Mouse (Mus musculus) limb, embryonic 11.5 days (tissue): ENCODE measurements around the gene Slc30a1. TPM values are rescaled to one million over a fixed set of nuclear protein-coding genes. Genes with fewer than 3 reads are reported as not detected.

Experiments
- ATAC-seq: fragments of 200-750 bp; cut with Nextera tagmentation; 2 replicates; pipeline ENCODE4 v1.8.0; 2017; ENCODE audit warnings: low read depth; ENCODE audit not compliant: insufficient number of reproducible peaks, low FRiP score, low TSS enrichment
- DNase-seq: peaks from one replicate; pipeline ENCODE4 v3.0.0-alpha.2; 2015; ENCODE audit warnings: low spot score
- H3K27ac ChIP-seq: fragments of 300-500 bp; sonication (generic); replicated peaks from 2 replicates; pipeline ENCODE4 v1.5.1; 2014; ENCODE audit warnings: low read depth, mild to moderate bottlenecking, low read length
- H3K27me3 ChIP-seq: fragments of 300-500 bp; sonication (generic); 2 replicates; pipeline ENCODE4 v1.6.1; 2014; ENCODE audit warnings: mild to moderate bottlenecking, low read length, mixed read lengths; ENCODE audit not compliant: control insufficient read depth, insufficient read depth
- H3K36me3 ChIP-seq: fragments of 300-500 bp; sonication (generic); 2 replicates; pipeline ENCODE4 v1.6.1; 2014; ENCODE audit warnings: mild to moderate bottlenecking, low read length, moderate library complexity, mixed read lengths; ENCODE audit not compliant: control insufficient read depth, insufficient read depth
- H3K4me1 ChIP-seq: fragments of 300-500 bp; sonication (generic); 2 replicates; pipeline ENCODE4 v1.6.1; 2014; ENCODE audit warnings: low read length, mixed read lengths; ENCODE audit not compliant: control insufficient read depth, insufficient read depth
- H3K4me2 ChIP-seq: fragments of 300-500 bp; sonication (generic); 2 replicates; pipeline ENCODE4 v1.6.1; 2014; ENCODE audit warnings: low read depth, mild to moderate bottlenecking, moderate library complexity; ENCODE audit not compliant: severe bottlenecking
- H3K4me3 ChIP-seq: fragments of 300-500 bp; sonication (generic); 2 replicates; pipeline ENCODE4 v1.5.1; 2014; ENCODE audit warnings: low read depth, low read length
- H3K9ac ChIP-seq: fragments of 300-500 bp; sonication (generic); 2 replicates; pipeline ENCODE4 v1.6.1; 2014; ENCODE audit warnings: mild to moderate bottlenecking, low read length
- H3K9me3 ChIP-seq: fragments of 300-500 bp; sonication (generic); 2 replicates; pipeline ENCODE4 v1.6.1; 2016; ENCODE audit warnings: low read length; ENCODE audit not compliant: control insufficient read depth
- WGBS: fragments of 180-500 bp; shearing (Covaris S2); extraction: QIAGEN DNeasy Blood & Tissue Kit; methylation state at CpG from one replicate; pipeline ENCODE4 v1.1.7; 2014; 5-methylcytosine and 5-hydroxymethylcytosine counted together
- polyA plus RNA-seq: library from polyadenylated mRNA; unstranded; fragments of >200 nt; fragmentation: Nextera tagmentation; extraction: Ambion mirVana; gene quantifications from 2 replicates; pipeline ENCODE4 v1.2.1, GENCODE M21; 2014

The Slc30a1 gene
- polyA plus RNA-seq, 1 experiment from 2014 or later = 1.3 TPM

- no peak overlapping the region for H3K27ac ChIP-seq
- DNase-seq (no peak), ATAC-seq (no peak)
- H3K9me3 ChIP-seq = no peaks in the 10 kb centered on the region
- no peak overlapping the region for H3K4me2 ChIP-seq
- H3K4me1 ChIP-seq = no peaks in the 10 kb centered on the region
- 73% methylated on average over 6 of the region's 6 CpGs for WGBS
- H3K27me3 ChIP-seq = no peaks in the 10 kb centered on the region; the same call in 1 of the 2 replicates
- no peak overlapping the region for H3K9ac ChIP-seq
- no peaks in the 10 kb centered on the region for H3K36me3 ChIP-seq
- no peak overlapping the region for H3K4me3 ChIP-seq
Observed at GRCm38 (mm10) chr1:191872076-191872710, 34.4 kb upstream of the Slc30a1 start.

- H3K9ac ChIP-seq = no peak overlapping the region
- H3K27me3 ChIP-seq = no peaks in the 10 kb centered on the region; the same call in 1 of the 2 replicates
- no peaks in the 10 kb centered on the region for H3K36me3 ChIP-seq
- no peaks in the 10 kb centered on the region for H3K9me3 ChIP-seq
- ATAC-seq (no peak), DNase-seq (no peak)
- no peaks in the 10 kb centered on the region for H3K4me1 ChIP-seq
- 88% methylated on average over 7 of the region's 7 CpGs for WGBS
- H3K27ac ChIP-seq = no peak overlapping the region
- no peak overlapping the region for H3K4me3 ChIP-seq
- H3K4me2 ChIP-seq = no peak overlapping the region
Observed at GRCm38 (mm10) chr1:191875006-191875405, 31.6 kb upstream of the Slc30a1 start.

GRCm38 (mm10) chr1:191875683-191876305 is 30.8 kb upstream of the Slc30a1 start:
- Histone ChIP-seq H3K4me3 (no peak overlapping the region), H3K4me2 (no peak overlapping the region), H3K4me1 (no peaks in the 10 kb centered on the region), H3K9ac (no peak overlapping the region), H3K27me3 (no peaks in the 10 kb centered on the region; the same call in 1 of the 2 replicates), H3K27ac (no peak overlapping the region), H3K36me3 (no peaks in the 10 kb centered on the region), H3K9me3 (no peaks in the 10 kb centered on the region)
- WGBS = 76% methylated on average over 9 of the region's 9 CpGs
- DNase-seq (no peak), ATAC-seq (no peak)

- Histone ChIP-seq H3K9me3 (no peaks in the 10 kb centered on the region), H3K9ac (no peak overlapping the region), H3K36me3 (no peaks in the 10 kb centered on the region), H3K27ac (no peak overlapping the region), H3K27me3 (no peaks in the 10 kb centered on the region; the same call in 1 of the 2 replicates), H3K4me2 (no peak overlapping the region), H3K4me3 (no peak overlapping the region), H3K4me1 (no peaks in the 10 kb centered on the region)
- DNase-seq (no peak), ATAC-seq (no peak)
- 42% methylated on average over 10 of the region's 10 CpGs for WGBS
Observed at GRCm38 (mm10) chr1:191877681-191878080, 28.9 kb upstream of the Slc30a1 start.

GRCm38 (mm10) chr1:191878518-191878921 is 28.0 kb upstream of the Slc30a1 start:
- Histone ChIP-seq H3K27ac (no peak overlapping the region), H3K4me1 (no peaks in the 10 kb centered on the region), H3K4me3 (no peak overlapping the region), H3K27me3 (no peaks in the 10 kb centered on the region; the same call in 1 of the 2 replicates), H3K9ac (no peak overlapping the region; the same call in 1 of the 2 replicates), H3K4me2 (no peak overlapping the region), H3K36me3 (no peaks in the 10 kb centered on the region), H3K9me3 (no peaks in the 10 kb centered on the region)
- DNase-seq (no peak), ATAC-seq (no peak)
- WGBS = 93% methylated on average over 4 of the region's 4 CpGs

- Histone ChIP-seq H3K4me1 (no peaks in the 10 kb centered on the region), H3K9ac (no peak overlapping the region), H3K4me3 (no peak overlapping the region), H3K27ac (no peak overlapping the region), H3K9me3 (no peaks in the 10 kb centered on the region), H3K36me3 (no peaks in the 10 kb centered on the region), H3K27me3 (no peaks in the 10 kb centered on the region; the same call in 1 of the 2 replicates), H3K4me2 (no peak overlapping the region)
- no peak for DNase-seq
- no peak for ATAC-seq
- 89% methylated on average over 3 of the region's 3 CpGs for WGBS
Observed at GRCm38 (mm10) chr1:191880247-191880646, 26.3 kb upstream of the Slc30a1 start.

- DNase-seq = no peak
- Histone ChIP-seq H3K4me3 (no peak overlapping the region), H3K27ac (no peak overlapping the region), H3K9me3 (no peaks in the 10 kb centered on the region), H3K9ac (no peak overlapping the region), H3K36me3 (no peaks in the 10 kb centered on the region), H3K4me1 (no peaks in the 10 kb centered on the region), H3K27me3 (no peaks in the 10 kb centered on the region; the same call in 1 of the 2 replicates), H3K4me2 (no peak overlapping the region)
- ATAC-seq = no peak
- WGBS = 58% methylated on average over 8 of the region's 8 CpGs
Observed at GRCm38 (mm10) chr1:191880921-191881609, 25.5 kb upstream of the Slc30a1 start.

GRCm38 (mm10) chr1:191881663-191882062 is 24.9 kb upstream of the Slc30a1 start:
- ATAC-seq (no peak), DNase-seq (no peak)
- no peaks in the 10 kb centered on the region for H3K4me1 ChIP-seq
- H3K36me3 ChIP-seq = no peaks in the 10 kb centered on the region
- H3K9ac ChIP-seq = no peak overlapping the region
- H3K9me3 ChIP-seq = no peaks in the 10 kb centered on the region
- H3K4me3 ChIP-seq = no peak overlapping the region
- no peak overlapping the region for H3K27ac ChIP-seq
- H3K27me3 ChIP-seq = no peaks in the 10 kb centered on the region
- no peak overlapping the region for H3K4me2 ChIP-seq
- WGBS = 74% methylated on average over 2 of the region's 2 CpGs
